Mouse (Mus musculus): ENCODE measurements around the gene Tomm40l.
"Not testable (repeated sequence)": the region's sequence is repeated elsewhere in the genome, so short reads cannot be mapped to it uniquely, and the experiment has no call there.

Tomm40l gene

GRCm38 (mm10) chr1:171250680-171251593 lies 28.6 kb upstream of the Tomm40l start, which contains the start of gene Ndufs2:
TSS of gene Ndufs2 (minus strand) at chr1:171251388.
- no peak for DNase-seq (ENCODE audit: low read depth, low spot score)

GRCm38 (mm10) chr1:171249913-171250600 lies 27.7 kb upstream of the Tomm40l start, which contains the start of gene Adamts4:
TSS of gene Adamts4 (plus strand) at chr1:171250421.
- no peak for DNase-seq (ENCODE audit: low read depth, low spot score)

DNA sequence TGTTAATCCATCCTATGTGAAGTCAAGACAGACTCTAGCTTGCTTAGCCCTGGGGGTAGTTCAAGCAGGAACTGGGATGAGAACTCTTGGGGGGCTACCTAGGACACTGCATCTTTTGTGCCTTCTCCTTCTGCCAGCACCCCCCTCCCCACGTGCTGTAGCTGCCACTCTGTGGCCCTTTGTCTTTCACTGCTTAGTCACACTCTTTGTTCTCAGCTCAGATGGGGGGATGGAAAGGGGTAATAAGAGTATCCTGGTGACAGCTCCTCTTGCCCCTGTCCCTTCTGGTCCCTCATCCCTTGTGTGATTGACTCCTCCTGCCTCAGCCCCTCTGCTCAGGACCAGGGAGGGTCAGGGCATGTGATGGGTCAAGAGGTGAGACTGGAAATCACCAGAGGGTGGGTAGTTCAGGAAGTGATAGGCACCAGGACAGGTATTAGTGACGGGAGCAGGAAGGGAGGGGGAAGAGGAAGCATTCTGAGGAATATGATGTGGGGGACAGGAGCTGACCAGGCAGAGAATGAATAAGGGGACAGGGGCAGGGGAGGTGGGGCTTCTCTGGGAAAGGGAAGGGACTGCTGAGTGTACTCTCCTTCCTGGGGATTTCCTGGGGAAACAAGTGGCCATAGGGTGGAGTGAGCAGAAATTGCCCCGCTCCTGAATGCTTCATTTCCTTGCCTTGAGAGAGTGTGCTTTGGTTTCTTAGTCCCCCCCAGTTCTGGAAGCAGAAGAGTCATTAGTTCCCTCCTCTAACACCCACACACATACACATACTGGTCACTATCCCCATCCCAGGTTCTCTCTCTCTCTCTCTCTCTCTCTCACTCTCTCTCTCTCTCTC lies 26.3 kb upstream of the Tomm40l start:
- DNase-seq (ENCODE audit: low read depth, low spot score), result no peak

GRCm38 (mm10) chr1:171247916-171248315 lies 25.6 kb upstream of the Tomm40l start:
- no peak for DNase-seq (ENCODE audit: low read depth, low spot score)

DNA sequence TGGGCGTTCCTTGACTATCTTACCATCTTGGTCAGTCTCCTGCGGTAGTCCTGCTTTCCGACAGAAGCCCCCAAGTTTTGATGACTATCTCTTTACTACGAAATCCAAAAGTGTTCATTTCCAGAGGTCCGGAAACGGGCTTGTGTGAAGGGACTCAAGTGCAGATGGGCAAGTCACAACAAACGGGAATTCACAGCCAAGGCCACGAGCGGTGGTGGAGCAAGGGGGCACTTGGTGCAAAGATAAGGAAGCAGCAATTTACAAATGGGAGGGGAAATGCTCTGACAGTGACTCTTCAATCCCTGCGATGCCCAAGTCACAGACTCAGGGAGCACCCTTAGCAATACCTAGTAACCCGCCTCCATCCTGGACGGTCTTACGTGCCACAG lies 25.1 kb upstream of the Tomm40l start:
- DNase-seq (ENCODE audit: low read depth, low spot score), result no peak

DNA sequence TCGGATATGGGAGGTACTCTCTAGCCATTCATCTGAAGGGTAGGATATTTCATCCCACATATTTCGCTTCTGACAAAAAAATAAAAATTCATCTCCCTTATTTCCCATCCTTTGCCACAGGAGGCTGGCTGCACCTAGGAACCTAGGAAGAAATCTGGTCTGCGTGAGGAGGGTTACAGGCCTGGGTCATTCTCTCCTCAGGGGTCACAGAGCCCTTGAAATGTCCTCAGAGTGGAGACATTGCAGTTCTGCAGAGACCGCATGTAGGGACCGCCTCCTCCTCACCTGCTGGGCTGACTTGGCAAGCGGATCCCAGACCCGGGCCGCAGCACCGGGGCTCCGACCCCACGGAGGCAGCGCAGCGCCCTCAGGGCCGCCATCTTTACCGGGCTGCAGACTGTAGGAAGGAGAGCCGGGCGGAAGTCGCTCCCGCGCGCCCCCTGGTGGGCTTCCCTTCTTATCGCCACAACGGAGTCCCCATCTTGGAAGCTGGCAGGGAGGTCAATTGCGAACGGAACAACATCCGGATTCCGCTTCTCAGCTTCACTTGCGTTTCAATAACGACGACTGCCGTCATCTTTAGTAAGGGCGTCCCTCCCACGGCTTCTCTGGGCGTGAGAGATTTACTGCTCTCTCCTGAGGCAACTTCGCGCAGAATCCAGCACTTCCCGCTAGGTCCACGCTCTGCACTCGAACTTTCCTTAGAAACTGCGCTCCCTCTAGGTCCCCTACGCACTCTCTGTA lies 24.6 kb upstream of the Tomm40l start:
- DNase-seq (ENCODE audit: low read depth, low spot score), result peak; percentile 98

DNA sequence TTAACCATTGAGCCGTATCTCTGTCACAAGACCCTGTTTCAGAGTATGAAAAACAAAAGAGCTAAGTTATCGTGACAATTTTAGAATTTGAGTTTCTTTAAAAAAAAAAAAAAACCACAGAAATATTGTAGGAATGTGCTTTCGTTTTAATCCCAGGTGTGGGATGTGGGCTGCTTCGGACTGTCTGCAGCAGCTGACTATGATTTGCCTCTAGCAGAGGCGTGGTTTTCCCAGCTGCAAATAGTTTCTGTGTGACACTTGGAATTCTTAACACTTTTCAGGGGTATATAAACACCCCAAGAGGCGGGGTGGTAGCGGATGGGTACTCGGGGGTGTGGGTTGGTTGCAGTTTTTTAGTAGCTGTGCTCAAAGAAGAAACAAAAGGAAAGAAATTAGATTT lies 23.0 kb upstream of the Tomm40l start:
- DNase-seq (ENCODE audit: low read depth, low spot score), result no peak

DNA sequence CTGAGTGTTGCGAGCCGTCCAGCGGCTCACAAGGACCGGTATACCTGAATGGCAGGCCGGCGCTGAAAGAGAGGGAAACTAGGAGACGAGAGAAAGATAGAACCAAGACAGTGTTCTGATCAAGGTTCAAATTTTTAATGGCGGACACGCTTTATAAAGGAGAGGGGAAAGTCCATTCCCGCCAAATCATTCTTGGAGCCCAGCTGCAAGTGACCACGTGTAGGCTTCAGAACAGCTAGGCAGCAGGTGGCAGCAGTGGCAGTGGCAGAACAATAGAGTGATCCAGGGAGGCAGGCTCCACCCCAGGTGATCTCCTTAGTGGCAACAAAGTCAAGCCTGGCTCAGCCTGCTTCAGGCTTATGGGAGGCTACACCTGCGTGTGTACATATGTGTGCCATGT lies 19.6 kb upstream of the Tomm40l start:
- not testable (repeated sequence) for DNase-seq (ENCODE audit: low read depth, low spot score)

- DNase-seq (ENCODE audit: low read depth, low spot score), result no peak
Observed at GRCm38 (mm10) chr1:171240911-171241310, 18.6 kb upstream of the Tomm40l start.

GRCm38 (mm10) chr1:171239992-171240744 lies 17.9 kb upstream of the Tomm40l start:
- no peak for DNase-seq (ENCODE audit: low read depth, low spot score)

DNA sequence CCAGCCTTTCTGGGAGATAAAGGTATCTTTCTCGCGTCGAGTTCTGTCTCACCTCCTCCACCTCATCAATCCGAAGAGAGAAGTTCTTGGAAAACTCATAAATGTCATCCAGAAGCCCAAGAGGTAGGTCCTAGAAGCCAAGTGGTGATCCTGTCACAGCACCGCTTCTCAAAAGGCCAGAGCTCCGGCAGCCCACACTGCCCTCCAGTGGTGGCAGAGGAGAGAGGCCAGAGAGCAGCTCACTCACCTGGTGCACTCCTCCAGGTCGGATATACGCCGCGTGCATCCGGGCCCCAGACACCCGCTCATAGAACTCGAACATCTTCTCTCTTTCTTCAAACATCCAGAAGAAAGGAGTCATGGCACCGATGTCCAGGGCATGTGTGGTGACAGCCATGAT lies 16.1 kb upstream of the Tomm40l start:
- peak; percentile 89 for DNase-seq (ENCODE audit: low read depth, low spot score)

DNA sequence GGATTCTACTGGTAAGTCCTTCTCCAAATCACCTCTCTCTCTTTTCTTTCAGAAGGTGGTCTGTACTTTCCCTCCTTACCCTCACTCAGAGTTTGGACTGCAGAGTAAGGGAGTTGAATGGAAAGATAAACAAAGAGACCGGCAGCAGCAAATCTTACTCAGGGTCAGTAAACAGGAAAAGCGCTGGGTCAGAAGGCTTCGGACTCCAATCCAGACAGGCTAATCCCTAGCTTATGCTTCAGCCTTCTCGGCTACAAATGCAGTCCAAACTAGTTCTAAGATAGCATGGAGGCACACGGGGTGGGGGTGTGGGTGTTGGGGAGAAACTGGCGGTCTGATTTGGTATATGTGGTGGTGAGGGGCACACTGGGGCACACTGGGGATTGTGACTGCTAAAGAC lies 15.1 kb upstream of the Tomm40l start:
- no peak for DNase-seq (ENCODE audit: low read depth, low spot score)

- DNase-seq (ENCODE audit: low read depth, low spot score), result no peak
Observed at GRCm38 (mm10) chr1:171235791-171236190, 13.5 kb upstream of the Tomm40l start.

DNA sequence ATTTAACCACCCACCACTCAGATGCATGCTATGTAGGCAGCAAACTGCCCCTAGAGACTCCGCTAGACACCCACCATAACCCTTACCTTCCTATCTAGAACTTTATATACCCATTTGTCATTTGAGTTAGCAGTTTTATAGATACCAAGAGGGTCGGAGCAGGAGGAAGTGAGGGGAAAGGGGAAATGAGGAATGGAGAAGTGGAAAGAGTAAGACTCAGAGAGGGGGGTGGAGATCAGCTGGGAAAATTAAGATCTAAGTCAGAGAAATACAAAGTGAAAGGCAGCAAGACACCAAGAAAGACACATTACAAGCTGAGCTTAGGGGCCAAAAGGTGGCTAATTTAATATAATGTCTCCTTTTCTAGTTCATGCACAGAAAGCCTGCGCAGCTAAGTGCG lies 12.2 kb upstream of the Tomm40l start:
- no peak for DNase-seq (ENCODE audit: low read depth, low spot score)

DNA sequence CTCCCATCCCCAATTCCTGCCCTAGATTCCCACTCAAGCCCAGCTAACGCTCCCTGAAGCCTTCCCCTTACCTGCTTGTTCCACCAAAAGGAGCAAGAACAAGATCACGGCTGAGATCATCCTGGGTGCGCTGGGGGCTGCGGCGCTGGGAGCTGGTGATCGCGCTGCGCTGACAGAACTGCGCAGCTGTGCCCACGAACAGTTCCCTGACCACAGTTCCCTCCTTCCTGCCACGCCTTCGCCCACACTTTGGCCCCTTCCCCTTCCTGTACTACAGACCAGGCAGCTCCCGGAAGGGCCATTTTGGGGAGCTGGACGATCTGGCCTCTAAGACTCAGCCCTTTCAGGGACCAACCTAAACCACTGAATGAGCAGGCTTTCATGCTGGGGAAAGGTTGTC lies 11.8 kb upstream of the Tomm40l start, which contains the start of gene Fcer1g:
TSS of gene Fcer1g (minus strand) at position 240 of the 400 bp plus-strand sequence.
- no peak for DNase-seq (ENCODE audit: low read depth, low spot score)

DNA sequence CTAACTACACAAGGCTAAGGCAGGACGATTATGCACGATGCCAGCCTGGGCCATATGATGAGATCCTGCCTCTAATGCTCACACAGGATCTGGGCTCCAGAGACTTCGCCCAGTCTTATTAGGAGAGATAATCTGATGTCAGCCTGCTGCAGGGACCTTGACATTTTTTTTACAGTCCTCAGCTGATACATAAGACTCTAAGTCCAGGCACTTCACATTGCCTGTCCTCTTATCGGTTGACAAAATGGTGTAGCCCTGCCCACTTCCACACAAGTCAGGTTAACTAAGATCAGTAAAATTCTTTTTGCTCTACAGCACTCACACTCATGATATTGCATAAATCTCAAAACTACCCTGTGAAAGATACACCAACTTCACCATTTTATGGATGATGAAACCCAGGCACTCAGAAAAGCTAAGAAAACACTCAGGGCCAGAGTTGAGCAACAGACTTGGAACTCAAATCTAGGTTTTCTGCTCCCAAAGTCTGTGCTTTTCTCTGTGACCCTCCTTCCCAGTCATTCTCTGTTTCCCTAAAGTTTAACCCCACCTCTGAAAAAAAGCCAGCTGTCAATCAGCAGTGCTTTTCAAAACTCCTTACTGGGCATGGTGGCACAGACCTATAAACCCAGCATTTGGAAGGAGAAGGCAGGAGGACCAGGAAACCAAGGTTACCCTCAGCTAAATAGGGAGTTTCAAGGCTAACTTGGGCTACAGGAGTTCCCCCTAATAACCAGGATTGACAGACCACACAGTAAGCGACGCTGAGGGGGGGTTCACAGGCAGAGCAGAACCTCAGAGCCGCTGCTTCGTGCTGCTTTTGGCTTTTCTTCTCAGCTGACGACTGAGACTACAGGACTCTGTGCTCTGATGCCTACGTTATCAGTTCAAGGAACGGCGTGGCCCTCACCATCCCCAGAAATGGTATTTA lies 10.8 kb upstream of the Tomm40l start:
- no peak for DNase-seq (ENCODE audit: low read depth, low spot score)

GRCm38 (mm10) chr1:171232348-171232747 lies 10.0 kb upstream of the Tomm40l start:
- DNase-seq (ENCODE audit: low read depth, low spot score), result no peak

- DNase-seq (ENCODE audit: low read depth, low spot score), result no peak
Observed at GRCm38 (mm10) chr1:171231844-171232243, 9.5 kb upstream of the Tomm40l start.

GRCm38 (mm10) chr1:171230215-171230614 lies 7.9 kb upstream of the Tomm40l start:
- no peak for DNase-seq (ENCODE audit: low read depth, low spot score)

All from ZHBTc4 (cell line).